Mouse (Mus musculus) retina, adult 2 months (tissue): Measurements from ENCODE around the gene Anln.
"Not testable (repeated sequence)": the region's sequence is repeated elsewhere in the genome, so short reads cannot be mapped to it uniquely, and the experiment has no call there.

Experiments used
- DNase-seq: peaks from one replicate; pipeline ENCODE4 v3.0.0-alpha.2; 2012; ENCODE audit warnings: low read depth, low spot score

Anln gene

GRCm38 (mm10) chr9:22322381-22323211, 66.4 kb downstream of the Anln start:
- no peak for DNase-seq

GRCm38 (mm10) chr9:22319109-22319508, 69.9 kb downstream of the Anln start:
- DNase-seq, result no peak

DNA sequence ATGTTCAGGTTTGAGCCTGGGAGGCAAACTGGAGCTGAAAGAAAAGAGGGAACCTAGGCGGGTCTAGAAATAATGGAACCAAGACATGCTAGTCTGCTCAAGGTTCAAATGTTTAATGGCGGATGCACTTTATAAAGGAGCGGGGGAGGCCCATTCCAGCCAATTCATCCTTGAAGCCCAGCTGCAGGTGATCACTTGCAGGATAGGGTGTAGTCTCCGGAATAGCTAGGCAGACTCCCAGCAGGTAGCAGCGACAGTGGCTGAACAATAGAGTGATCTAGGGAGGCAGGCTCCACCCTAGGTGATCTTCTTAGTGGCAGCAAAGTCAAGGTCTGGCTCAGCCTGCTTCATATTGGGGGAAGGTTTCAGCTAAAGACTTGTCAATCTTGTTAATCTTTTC, 72.9 kb downstream of the Anln start:
- not testable (repeated sequence) for DNase-seq

- no peak for DNase-seq
Measured at GRCm38 (mm10) chr9:22314066-22314465, 74.9 kb downstream of the Anln start.

- no peak for DNase-seq
Measured at GRCm38 (mm10) chr9:22313218-22313617, 75.8 kb downstream of the Anln start.

DNA sequence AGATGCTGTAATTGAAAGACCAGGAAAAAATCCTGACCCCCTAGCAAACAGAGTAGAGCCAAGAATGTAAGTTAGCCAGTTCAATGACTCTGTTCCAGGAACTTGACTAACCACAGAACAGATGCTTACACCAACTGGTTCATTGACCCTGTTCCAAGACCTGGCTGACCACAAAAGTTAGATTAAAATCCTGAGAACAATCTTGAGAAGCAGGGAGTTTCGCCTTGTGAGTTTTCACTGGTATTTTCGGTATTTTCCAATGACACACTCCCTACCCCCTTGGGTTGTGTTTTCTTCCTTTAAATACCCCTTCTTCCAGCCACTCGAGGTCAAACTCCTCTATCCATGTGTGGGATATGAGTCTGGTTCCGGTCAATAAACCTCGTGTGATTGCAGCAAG, 79.3 kb downstream of the Anln start:
- no peak for DNase-seq

- DNase-seq, result not testable (repeated sequence)
Measured at GRCm38 (mm10) chr9:22307920-22308262, 81.1 kb downstream of the Anln start.

GRCm38 (mm10) chr9:22307156-22307919, 81.7 kb downstream of the Anln start, which contains the start of gene Zfp810:
Gene Zfp810 (minus strand): TSS chr9:22307648.
- DNase-seq, result peak; percentile 94

DNA sequence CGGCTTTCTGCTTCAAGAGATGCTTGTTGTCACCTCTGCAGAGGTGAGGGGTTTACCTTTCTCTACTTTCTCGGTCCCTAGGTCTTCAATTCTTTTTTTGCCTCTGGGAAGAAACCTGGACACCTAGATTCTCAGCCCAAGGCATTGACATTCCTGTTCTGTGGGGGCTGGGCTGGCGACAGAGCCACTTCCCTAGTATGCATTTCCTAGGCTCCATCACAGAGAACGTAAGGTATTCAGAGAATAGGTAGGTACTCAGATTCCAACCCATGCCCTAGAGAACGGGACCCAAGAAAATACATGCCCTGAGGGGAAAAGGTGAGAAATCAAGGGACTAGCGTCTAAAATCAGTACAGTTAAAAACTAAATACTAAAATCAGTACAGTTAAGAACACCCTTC, 82.3 kb downstream of the Anln start:
- no peak for DNase-seq

- no peak for DNase-seq
Measured at GRCm38 (mm10) chr9:22302199-22302598, 86.8 kb downstream of the Anln start.
